Mouse (Mus musculus): ENCODE measurements around the gene Fank1.

Gene Fank1

DNA sequence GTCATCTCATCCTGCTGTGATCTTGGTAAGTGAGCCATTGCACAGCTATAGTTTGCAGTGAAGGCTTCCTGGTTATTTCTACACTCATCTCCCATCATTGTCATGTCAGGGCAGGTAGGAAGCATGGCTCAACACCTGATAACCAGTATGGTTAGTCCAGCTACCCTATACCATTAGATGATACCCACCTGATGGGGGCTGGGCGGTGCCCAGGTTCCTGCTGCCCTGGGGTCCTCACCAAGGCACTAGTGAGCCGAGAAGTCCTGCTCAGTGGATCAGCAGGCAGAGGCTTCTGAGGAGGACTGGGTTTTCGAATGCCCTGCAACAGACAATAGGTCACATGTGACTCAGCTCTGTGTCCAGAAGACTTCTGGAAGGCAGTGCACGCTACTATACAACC, 113.3 kb downstream of the Fank1 start:
- DNase-seq (ENCODE audit: low read depth in 1 of 2, low spot score in 2 of 2), result no peak

DNA sequence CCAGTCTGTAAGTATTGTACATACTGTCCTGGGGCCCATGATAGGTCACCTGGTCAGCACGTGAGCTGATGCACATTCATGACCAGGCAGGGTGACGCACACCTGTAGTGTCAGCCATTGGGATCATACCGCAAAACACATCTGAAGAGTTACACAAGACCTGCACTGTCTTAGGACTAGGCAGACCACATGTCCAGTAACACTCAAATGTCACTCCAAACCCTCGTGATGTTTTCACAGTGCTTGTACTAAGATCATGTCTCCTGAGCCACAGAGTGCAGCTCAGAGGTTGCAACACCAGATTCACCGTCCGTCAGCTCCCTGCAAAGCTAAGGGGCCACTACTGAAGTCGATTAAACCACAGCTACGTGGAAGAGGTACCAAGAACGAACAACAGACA, 114.6 kb downstream of the Fank1 start:
- no peak for DNase-seq (ENCODE audit: low read depth in 1 of 2, low spot score in 2 of 2)

DNA sequence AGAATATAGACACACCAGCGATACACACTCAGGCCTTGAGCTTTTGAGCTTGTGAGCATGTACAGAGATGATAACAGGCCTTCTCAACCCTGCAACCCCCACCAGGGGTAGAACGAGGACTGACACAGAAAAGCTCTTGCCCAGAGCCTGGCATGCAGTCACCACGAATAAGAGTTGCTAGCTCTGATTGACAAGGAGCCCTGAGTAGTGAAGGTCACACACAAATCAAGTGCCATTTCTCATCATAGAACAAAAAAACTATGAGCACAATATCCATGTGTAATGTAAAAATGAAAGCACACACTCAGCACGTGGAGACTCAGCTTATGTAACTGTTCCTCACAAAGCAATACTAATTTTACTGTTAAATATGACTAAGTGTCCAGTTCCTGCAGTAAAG, 115.1 kb downstream of the Fank1 start:
- no peak for DNase-seq (ENCODE audit: low read depth in 1 of 2, low spot score in 2 of 2)

DNA sequence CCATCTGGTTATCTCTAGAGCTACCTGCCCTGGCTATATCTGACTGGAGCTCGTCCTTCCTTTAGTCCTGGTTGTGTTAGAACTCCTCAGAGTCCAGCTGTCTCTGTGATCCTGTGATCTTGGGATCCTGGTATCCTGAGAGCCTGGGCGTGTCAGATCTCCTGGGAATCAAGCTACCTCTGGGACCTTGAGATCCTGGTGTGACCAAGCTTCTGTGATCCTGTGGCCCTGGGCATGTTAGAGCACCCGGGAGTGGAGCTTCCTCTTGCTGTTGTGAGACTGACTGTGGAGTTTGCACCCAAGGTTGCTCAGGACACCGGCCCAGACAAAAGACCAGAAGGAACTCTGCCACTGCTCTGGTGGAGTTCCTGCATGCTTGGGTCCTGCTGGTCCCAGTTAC, 122.7 kb downstream of the Fank1 start:
- no peak for DNase-seq (ENCODE audit: low read depth in 1 of 2, low spot score in 2 of 2)

DNA sequence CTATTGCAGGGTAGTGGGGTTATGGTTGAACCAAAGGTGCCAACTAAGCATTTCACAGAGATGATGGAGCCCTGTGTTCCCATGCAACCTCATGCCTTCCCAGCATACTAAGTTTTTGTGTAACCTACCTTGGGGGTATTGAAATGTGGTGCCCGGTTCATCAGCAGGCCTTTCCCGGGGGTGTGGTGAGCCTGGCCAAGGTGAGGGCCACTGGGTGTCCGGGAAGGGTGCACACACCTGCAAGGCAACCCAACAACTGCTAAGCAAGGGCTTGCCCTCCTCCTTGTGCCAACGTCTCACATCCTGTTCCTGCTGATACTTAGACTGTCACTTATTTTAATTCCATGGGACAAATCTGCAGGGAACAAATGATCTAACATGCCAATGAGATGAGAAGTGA, 132.3 kb downstream of the Fank1 start:
- DNase-seq (ENCODE audit: low read depth in 1 of 2, low spot score in 2 of 2), result no peak

DNA sequence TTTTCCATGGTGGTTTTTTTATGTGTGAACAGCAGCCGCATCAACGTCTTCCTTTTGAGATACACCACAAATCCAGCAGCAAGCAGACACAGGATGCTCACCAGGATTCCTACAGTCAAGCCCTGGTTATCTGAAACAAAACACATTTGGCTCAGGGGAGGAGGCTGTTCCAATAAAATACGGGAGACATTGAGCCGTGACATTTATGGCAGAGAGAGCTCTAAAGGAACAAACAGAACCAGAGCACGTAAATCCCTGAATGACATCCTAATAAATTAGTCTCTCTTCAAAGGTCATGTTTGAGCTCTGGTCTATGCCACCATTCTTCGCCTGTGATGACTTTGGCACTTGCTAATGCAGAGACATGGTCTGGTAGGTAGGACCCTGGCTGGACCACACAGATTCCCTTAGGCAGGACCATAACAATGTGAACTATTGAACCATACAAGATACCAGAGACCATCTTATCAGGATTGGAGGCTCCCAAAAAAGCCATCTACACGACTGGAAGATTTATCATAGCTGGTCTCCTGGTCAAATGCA, 133.2 kb downstream of the Fank1 start:
- DNase-seq (ENCODE audit: low read depth in 1 of 2, low spot score in 2 of 2), result no peak

DNA sequence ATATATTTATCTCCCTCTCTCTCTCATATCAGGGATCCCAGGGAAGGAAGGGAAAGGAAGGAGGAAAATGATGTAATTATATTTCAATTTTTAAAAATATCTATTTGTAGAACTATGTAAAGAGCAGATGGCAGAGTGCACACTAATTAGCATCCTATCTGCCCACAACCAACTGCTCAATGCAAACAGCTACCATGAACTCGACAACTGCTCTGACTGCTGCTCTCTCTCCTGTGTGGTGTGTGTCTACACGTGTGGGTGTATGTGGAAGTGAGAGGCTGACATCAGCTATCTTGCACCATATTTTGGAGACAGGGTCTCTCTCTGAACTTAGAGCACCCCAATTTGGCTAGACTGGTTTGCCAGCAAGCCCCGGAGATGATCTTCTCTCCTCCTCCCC, 135.2 kb downstream of the Fank1 start:
- no peak for DNase-seq (ENCODE audit: low read depth in 1 of 2, low spot score in 2 of 2)

DNA sequence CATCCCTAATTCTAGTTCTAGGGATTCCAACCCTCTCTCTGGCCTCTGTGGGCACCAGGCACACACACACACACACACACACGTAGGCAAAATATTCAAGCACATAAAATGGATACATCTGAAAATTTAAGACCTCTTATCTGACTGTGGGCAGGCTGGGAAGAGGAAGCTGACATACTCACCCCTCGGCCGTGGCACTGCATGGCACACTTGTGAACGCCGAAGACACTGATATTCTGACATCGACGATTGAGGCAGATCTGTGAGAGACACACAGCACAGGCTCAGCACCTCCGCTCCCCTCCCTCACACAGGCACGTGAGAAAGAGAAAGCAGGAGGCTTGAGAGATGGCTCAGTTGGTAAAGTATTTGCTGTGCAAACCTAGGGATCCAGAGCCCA, 139.6 kb downstream of the Fank1 start:
- DNase-seq (ENCODE audit: low read depth in 1 of 2, low spot score in 2 of 2), result no peak

DNA sequence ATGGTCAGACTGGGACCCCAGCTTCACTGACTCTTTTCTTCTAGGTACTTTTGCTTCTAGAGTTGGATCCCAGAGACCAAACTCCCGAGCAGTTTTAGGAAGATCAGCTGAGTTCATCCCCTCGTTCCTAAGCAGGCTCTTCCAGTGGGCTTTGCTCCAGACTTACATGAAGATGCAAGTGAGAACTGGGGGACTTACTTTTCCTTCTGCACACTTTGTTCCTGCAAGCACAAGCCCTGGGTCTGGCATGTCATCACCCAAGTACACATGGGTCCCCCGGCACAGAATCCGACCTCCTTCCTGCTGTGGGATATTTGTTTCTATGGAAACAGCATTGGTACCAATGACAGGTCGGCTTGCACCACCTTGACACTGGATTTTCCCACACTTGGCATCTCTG, 142.6 kb downstream of the Fank1 start:
- no peak for DNase-seq (ENCODE audit: low read depth in 1 of 2, low spot score in 2 of 2)

DNA sequence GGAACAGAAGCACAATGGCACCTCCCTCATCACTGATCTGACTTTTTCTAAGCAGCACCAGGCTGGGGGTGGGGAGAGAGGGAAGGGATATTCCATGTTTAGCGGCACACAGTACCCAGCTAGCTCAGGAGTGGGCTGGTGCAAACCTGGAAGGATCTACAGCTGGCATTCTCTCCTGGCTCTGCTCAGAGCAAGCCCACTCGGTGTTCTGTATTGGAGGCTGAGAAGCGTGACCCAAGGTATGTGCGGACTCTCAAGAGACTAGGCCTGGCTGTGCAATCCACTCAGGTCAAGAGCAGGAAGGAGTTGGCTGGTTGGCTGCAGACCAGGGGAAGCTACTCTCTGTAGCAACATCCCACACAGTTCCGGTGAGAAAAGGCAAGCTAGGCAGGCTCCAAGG, 143.3 kb downstream of the Fank1 start:
- DNase-seq (ENCODE audit: low read depth in 1 of 2, low spot score in 2 of 2), result no peak

DNA sequence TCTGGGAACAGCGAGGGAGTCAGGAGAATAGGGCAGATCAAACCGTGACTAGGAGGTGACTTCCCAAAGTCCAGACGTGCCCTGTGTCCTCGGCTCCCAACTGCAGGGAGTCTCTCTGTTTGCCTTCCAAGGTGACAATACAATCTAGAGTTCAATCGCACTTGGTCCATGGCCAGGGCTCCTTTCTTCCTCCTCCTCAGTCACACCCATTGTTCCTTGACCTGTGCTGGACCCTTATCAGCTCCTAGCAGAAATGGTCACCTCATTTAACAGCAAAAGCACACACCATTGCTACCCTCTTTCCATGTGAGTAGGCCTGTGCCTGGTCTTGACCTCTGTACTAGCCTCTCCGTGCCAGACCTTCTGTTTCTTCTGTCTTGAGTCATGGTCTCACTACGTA, 144.1 kb downstream of the Fank1 start:
- no peak for DNase-seq (ENCODE audit: low read depth in 1 of 2, low spot score in 2 of 2)

DNA sequence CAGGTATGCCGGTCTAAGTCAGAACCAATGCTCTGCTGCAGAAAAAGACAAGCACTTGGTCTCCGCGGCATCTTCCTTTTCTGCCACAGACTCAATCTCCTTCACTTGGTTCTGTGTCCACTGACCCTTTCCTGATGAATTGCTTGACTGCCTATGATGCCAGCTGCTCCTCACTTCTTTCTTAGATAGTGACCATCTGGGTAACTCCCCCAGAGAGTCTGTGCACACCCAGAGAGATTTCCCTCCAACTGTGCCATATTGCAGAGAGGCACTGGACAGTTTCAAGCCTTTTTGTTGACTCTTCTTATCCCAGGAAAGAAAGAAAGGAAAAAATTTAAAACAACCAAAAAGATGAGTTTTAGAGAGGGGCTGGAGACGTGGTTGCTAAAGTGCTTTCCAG, 144.6 kb downstream of the Fank1 start:
- no peak for DNase-seq (ENCODE audit: low read depth in 1 of 2, low spot score in 2 of 2)

DNA sequence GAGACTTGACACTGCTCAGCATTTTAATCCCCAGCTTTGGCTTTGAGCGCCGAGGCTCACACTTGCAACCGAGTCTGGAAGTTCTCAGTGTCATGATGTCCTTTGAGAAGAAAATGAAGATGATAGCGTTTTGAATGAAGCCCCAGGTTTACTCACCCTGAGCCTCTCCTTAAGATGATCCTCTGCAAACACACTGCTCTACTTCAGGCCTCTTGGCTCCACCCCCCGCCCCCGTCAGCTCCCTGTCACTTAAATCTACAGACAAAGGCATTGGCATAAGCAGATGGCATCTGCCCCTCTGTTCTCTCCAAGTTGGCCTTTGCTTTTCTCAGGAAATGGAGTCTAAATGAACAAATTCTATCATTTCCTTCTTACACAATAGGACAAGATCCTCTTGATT, 147.3 kb downstream of the Fank1 start:
- DNase-seq (ENCODE audit: low read depth in 1 of 2, low spot score in 2 of 2), result no peak

DNA sequence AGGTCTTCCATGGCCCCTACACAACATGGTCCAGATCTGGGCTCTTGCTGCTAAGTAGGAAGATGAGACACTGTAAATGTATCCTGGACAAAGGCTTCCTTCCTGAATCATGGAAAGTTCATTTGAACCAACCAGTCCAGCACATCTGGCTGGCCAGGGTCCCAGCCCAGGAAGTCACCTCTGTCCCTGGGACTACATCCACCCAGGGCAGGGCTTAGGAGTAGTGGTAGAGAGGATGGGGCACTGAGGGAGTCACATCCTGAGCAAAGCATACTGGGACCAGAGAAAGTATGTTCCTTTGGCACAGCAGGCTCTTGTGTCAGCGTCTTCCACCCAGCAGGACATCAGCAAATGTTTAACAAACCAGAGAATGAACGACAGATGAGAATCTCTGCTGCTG, 149.1 kb downstream of the Fank1 start:
- DNase-seq (ENCODE audit: low read depth in 1 of 2, low spot score in 2 of 2), result no peak

DNA sequence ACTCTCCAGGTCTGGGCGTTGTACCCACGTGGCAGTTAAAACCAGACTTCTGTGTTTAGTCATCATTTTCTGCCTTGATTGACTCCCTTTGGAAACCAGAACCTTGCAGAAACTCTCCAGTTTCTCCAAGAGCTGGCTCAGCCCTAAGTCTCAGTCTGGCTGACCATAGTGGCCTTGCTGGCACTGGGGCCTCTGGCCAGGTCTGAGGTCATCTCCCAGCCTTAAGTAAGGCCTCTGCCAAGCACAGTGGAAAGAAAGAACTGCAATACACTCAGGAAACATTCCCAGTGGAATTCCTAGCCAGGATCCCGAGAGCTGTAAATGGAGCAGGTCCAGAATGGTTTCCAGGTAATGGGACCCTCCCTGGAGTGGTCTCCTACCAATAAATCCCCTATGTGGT, 152.3 kb downstream of the Fank1 start:
- DNase-seq (ENCODE audit: low read depth in 1 of 2, low spot score in 2 of 2), result no peak

All from monocyte, adult 2 months (primary cell).